ENCODE assay signal across 12 mouse cellular contexts in genomic region chr2:18025116-18025515, GRCm38 (mm10). TPM values are rescaled to one million over a fixed set of nuclear protein-coding genes. Genes with fewer than 3 reads are reported as not detected.
DNase-seq lines count a peak whose midpoint lies in the region; ATAC-seq lines count a peak whose summit lies in the region.
"Had no signal": no experiment of that assay in that cellular context is flagged by ENCODE, and none has a peak within 500 bp of the region (broad histone marks: within the 10 kb centered on the region; RNA-seq: fewer than 3 reads in every experiment).

No protein-coding gene starts in this region.

- peak overlapping the region; percentile 90; the same call in 1 of the 2 replicates for H3K4me2 ChIP-seq in kidney, embryonic 16.5 days (replicated peaks; ENCODE audit: low read depth, low read length)
- H3K4me2 ChIP-seq in embryonic facial prominence, embryonic 14.5 days (ENCODE audit: low read depth, low read length) = peak overlapping the region; percentile 97
- H3K4me2 ChIP-seq in hindbrain, embryonic 13.5 days = peak overlapping the region; percentile 97
- H3K4me2 ChIP-seq in midbrain, embryonic 15.5 days = peak overlapping the region; percentile 98; the same call in 1 of the 2 replicates

- peak overlapping the region; percentile 61; the same call in 1 of the 2 replicates for H3K4me3 ChIP-seq in kidney, embryonic 16.5 days (ENCODE audit: low read length)
- H3K4me3 ChIP-seq in embryonic facial prominence, embryonic 14.5 days (ENCODE audit: low read depth, low read length) = peak overlapping the region; percentile 62
- peak overlapping the region; percentile 65; the same call in 1 of the 2 replicates for H3K4me3 ChIP-seq in hindbrain, embryonic 13.5 days
- H3K4me3 ChIP-seq in midbrain, embryonic 15.5 days = no peak overlapping the region

- no peak for ATAC-seq in kidney, embryonic 16.5 days (ENCODE audit: low FRiP score, low TSS enrichment)
- ATAC-seq in embryonic facial prominence, embryonic 14.5 days (ENCODE audit: low read depth) = no peak
- no peak for ATAC-seq in hindbrain, embryonic 13.5 days (ENCODE audit: low FRiP score)
- ATAC-seq in midbrain, embryonic 15.5 days (replicated peaks) = no peak
- ATAC-seq in megakaryocyte, adult 5-6 weeks (ENCODE audit: poor library complexity, severe bottlenecking) = no peak

- H3K9me3 ChIP-seq in kidney, embryonic 16.5 days (ENCODE audit: low read length) = no peaks in the 10 kb centered on the region
- H3K9me3 ChIP-seq in embryonic facial prominence, embryonic 14.5 days (ENCODE audit: control insufficient read depth, low read length) = no peaks in the 10 kb centered on the region
- H3K9me3 ChIP-seq in hindbrain, embryonic 13.5 days = no peaks in the 10 kb centered on the region
- H3K9me3 ChIP-seq in midbrain, embryonic 15.5 days = no peaks in the 10 kb centered on the region
- H3K9me3 ChIP-seq: G1E had no signal

- no peak overlapping the region for H3K27ac ChIP-seq in kidney, embryonic 16.5 days (ENCODE audit: low read length)
- H3K27ac ChIP-seq in embryonic facial prominence, embryonic 14.5 days (replicated peaks; ENCODE audit: low read depth, low read length) = no peak overlapping the region
- no peak overlapping the region for H3K27ac ChIP-seq in hindbrain, embryonic 13.5 days
- H3K27ac ChIP-seq in midbrain, embryonic 15.5 days = no peak overlapping the region

- WGBS in kidney, embryonic 16.5 days = 53% methylated on average over 5 of the region's 5 CpGs
- WGBS in embryonic facial prominence, embryonic 14.5 days = 48% methylated on average over 5 of the region's 5 CpGs
- WGBS in hindbrain, embryonic 13.5 days = 26% methylated on average over 5 of the region's 5 CpGs
- 22% methylated on average over 5 of the region's 5 CpGs for WGBS in midbrain, embryonic 15.5 days

- H3K27me3 ChIP-seq in kidney, embryonic 16.5 days (ENCODE audit: insufficient read depth, low read length) = no peaks in the 10 kb centered on the region
- H3K27me3 ChIP-seq in embryonic facial prominence, embryonic 14.5 days (replicated peaks; ENCODE audit: control insufficient read depth, insufficient read depth, low read length) = no peaks in the 10 kb centered on the region
- H3K27me3 ChIP-seq in hindbrain, embryonic 13.5 days = no peaks in the 10 kb centered on the region
- no peaks in the 10 kb centered on the region for H3K27me3 ChIP-seq in midbrain, embryonic 15.5 days (replicated peaks)

- DNase-seq in kidney, postnatal 36 days = no peak
- DNase-seq in embryonic facial prominence, embryonic 14.5 days (ENCODE audit: low spot score) = no peak
- no peak for DNase-seq in right cerebral cortex, postnatal 36 days (ENCODE audit: low spot score in 2 of 2)
- no peak for DNase-seq in spleen, adult 12 weeks (ENCODE audit: low spot score)
- DNase-seq: gastrocnemius, postnatal 25 days; right cerebral cortex, adult 18-20 months had no signal

- H3K9ac ChIP-seq in kidney, embryonic 16.5 days (replicated peaks; ENCODE audit: low read length) = no peak overlapping the region
- H3K9ac ChIP-seq in embryonic facial prominence, embryonic 14.5 days (ENCODE audit: low read depth, low read length) = no peak overlapping the region
- no peak overlapping the region for H3K9ac ChIP-seq in hindbrain, embryonic 13.5 days
- no peak overlapping the region for H3K9ac ChIP-seq in midbrain, embryonic 15.5 days

- peaks cover 13% of the 10 kb centered on the region for H3K4me1 ChIP-seq in kidney, embryonic 16.5 days (ENCODE audit: insufficient read depth, low read length)
- 0 out of 2 replicates have a peak, but pooled peaks cover 7% of the 10 kb centered on the region for H3K4me1 ChIP-seq in embryonic facial prominence, embryonic 14.5 days (ENCODE audit: control insufficient read depth, insufficient read depth, low read length)
- peaks cover 27% of the 10 kb centered on the region for H3K4me1 ChIP-seq in hindbrain, embryonic 13.5 days (replicated peaks)
- H3K4me1 ChIP-seq in midbrain, embryonic 15.5 days = peaks cover 24% of the 10 kb centered on the region

- H3K36me3 ChIP-seq in kidney, embryonic 16.5 days (ENCODE audit: insufficient read depth, low read length) = no peaks in the 10 kb centered on the region
- no peaks in the 10 kb centered on the region for H3K36me3 ChIP-seq in embryonic facial prominence, embryonic 14.5 days (ENCODE audit: control insufficient read depth, insufficient read depth, low read length)
- no peaks in the 10 kb centered on the region for H3K36me3 ChIP-seq in hindbrain, embryonic 13.5 days
- no peaks in the 10 kb centered on the region for H3K36me3 ChIP-seq in midbrain, embryonic 15.5 days (replicated peaks)
- H3K36me3 ChIP-seq: G1E had no signal

RNA-seq across cellular contexts. Expression of gene A930004D18Rik, which starts 12.4 kb away (rescaled TPM):
- 14.1 and 16.2 TPM in 2 replicates for polyA plus RNA-seq in kidney, embryonic 16.5 days (2015; fragmentation: Nextera tagmentation; extraction: Ambion mirVana)
- polyA plus RNA-seq in embryonic facial prominence, embryonic 14.5 days (2014; fragmentation: Nextera tagmentation; extraction: Ambion mirVana) = 6.9 and 9.1 TPM in 2 replicates
- 13.1 and 14.0 TPM in 2 replicates for polyA plus RNA-seq in hindbrain, embryonic 13.5 days (2015; fragmentation: Nextera tagmentation; extraction: Ambion mirVana)
- polyA plus RNA-seq in midbrain, embryonic 15.5 days (2015; fragmentation: Nextera tagmentation; extraction: Ambion mirVana) = 8.1 and 11.8 TPM in 2 replicates
- not detected in 2 replicates for total RNA-seq in megakaryocyte, adult 5-6 weeks (2015)
- total RNA-seq in megakaryocyte, adult 5-6 weeks (2017) = 0.22 and 0.24 TPM in 2 replicates

RNA-seq across cellular contexts. Expression of gene Skida1, which starts 23.7 kb away (rescaled TPM):
- polyA plus RNA-seq in kidney, embryonic 16.5 days (2015; fragmentation: Nextera tagmentation; extraction: Ambion mirVana) = 8.8 and 9.2 TPM in 2 replicates
- 4.0 and 5.8 TPM in 2 replicates for polyA plus RNA-seq in embryonic facial prominence, embryonic 14.5 days (2014; fragmentation: Nextera tagmentation; extraction: Ambion mirVana)
- polyA plus RNA-seq in hindbrain, embryonic 13.5 days (2015; fragmentation: Nextera tagmentation; extraction: Ambion mirVana) = 11.5 and 12.7 TPM in 2 replicates
- polyA plus RNA-seq in midbrain, embryonic 15.5 days (2015; fragmentation: Nextera tagmentation; extraction: Ambion mirVana) = 8.1 and 9.0 TPM in 2 replicates
- total RNA-seq in megakaryocyte, adult 5-6 weeks (2015) = 0.09 TPM in 1 of 2 replicates, not detected in the other
- not detected in 2 replicates for total RNA-seq in megakaryocyte, adult 5-6 weeks (2017)

RNA-seq across cellular contexts. Expression of gene H2al2a, which starts 28.4 kb away (rescaled TPM):
- polyA plus RNA-seq in kidney, embryonic 16.5 days (2015; fragmentation: Nextera tagmentation; extraction: Ambion mirVana) = not detected in 2 replicates
- polyA plus RNA-seq in embryonic facial prominence, embryonic 14.5 days (2014; fragmentation: Nextera tagmentation; extraction: Ambion mirVana) = not detected in 2 replicates
- not detected in 2 replicates for polyA plus RNA-seq in hindbrain, embryonic 13.5 days (2015; fragmentation: Nextera tagmentation; extraction: Ambion mirVana)
- polyA plus RNA-seq in midbrain, embryonic 15.5 days (2015; fragmentation: Nextera tagmentation; extraction: Ambion mirVana) = not detected in 2 replicates
- total RNA-seq in megakaryocyte, adult 5-6 weeks (2015) = not detected in 2 replicates
- not detected in 2 replicates for total RNA-seq in megakaryocyte, adult 5-6 weeks (2017)
- total RNA-seq: G1E; gastrocnemius, postnatal 25 days; layer of hippocampus, adult 18-20 months had no signal
- polyA plus RNA-seq: G1E had no signal

RNA-seq across cellular contexts. Expression of gene Mllt10, which starts 29.9 kb away (rescaled TPM):
- polyA plus RNA-seq in kidney, embryonic 16.5 days (2015; fragmentation: Nextera tagmentation; extraction: Ambion mirVana) = 63.4 and 73.6 TPM in 2 replicates
- polyA plus RNA-seq in embryonic facial prominence, embryonic 14.5 days (2014; fragmentation: Nextera tagmentation; extraction: Ambion mirVana) = 27.4 and 32.1 TPM in 2 replicates
- 60.3 and 61.4 TPM in 2 replicates for polyA plus RNA-seq in hindbrain, embryonic 13.5 days (2015; fragmentation: Nextera tagmentation; extraction: Ambion mirVana)
- polyA plus RNA-seq in midbrain, embryonic 15.5 days (2015; fragmentation: Nextera tagmentation; extraction: Ambion mirVana) = 49.9 and 53.1 TPM in 2 replicates
- 41.5 and 50.7 TPM in 2 replicates for total RNA-seq in megakaryocyte, adult 5-6 weeks (2015)
- total RNA-seq in megakaryocyte, adult 5-6 weeks (2017) = 47.3 and 52.8 TPM in 2 replicates
